Mouse (Mus musculus): ENCODE data around the gene Mcidas.
"Not testable (repeated sequence)": the region's sequence is repeated elsewhere in the genome, so short reads cannot be mapped to it uniquely, and the experiment has no call there.

Mcidas gene

DNA sequence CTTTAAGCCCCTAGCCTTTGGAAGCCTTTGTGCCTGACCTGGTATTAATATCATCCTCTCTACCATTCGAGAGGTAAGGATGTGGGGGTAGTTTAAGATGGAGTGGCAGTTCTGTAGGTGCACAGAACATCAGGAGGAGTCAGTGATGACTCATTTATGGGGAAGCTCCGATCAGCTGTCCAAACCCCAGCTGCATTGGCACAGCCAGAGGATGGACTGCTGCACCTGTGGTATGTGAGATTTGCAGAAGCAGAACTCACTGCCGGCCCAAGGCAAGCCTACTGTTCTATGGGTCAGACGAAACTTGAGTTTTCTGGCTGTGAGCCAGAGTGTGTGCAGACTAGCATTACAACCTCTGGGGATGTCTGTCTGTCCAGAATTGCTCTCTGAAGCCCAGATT is 2.8 kb downstream of the Mcidas start:
- no peak for TF ChIP-seq NANOG (IDR thresholded peaks at IDR 0.05; ENCODE audit: borderline replicate concordance, low read length)
- no peak for TF ChIP-seq POU5F1 (IDR thresholded peaks at IDR 0.05; ENCODE audit: borderline replicate concordance, low read length)
- TF ChIP-seq CTCF (conservative IDR thresholded peaks at IDR 0.05; ENCODE audit: low read length): no peak
- Histone ChIP-seq H3K9me3 (ENCODE audit: low read length) (no peaks in the 10 kb centered on the region), H3K4me3 (replicated peaks; ENCODE audit: low read length) (no peak overlapping the region), H3K36me3 (ENCODE audit: insufficient read depth, low read length) (no peaks in the 10 kb centered on the region), H3K4me1 (replicated peaks; ENCODE audit: low read depth, low read length) (peaks cover 21% of the 10 kb centered on the region), H3K27me3 (ENCODE audit: insufficient read depth, low read length) (peaks cover 90% of the 10 kb centered on the region)

DNA sequence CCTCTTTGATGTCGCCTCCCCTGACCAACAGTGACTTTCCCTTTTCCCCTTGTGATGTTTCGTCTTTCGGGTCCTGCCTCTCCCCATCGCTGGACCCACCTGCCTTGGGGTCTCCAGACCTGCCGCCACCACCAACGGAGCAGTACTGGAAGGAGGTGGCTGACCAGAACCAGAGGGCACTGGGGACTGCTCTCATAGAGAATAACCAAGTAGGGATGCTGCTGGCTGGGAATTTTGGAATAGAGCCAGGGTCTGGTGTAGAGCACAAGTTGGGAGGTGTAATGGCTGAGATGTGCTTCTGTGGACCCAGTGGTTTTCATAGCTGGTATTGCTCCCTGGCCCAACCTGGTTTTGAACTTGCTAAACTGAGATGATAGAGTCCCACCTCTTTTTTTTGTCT is 3.7 kb downstream of the Mcidas start:
- H3K4me1 ChIP-seq (replicated peaks; ENCODE audit: low read depth, low read length): peaks cover 21% of the 10 kb centered on the region
- no peaks in the 10 kb centered on the region for H3K36me3 ChIP-seq (ENCODE audit: insufficient read depth, low read length)
- no peak overlapping the region for H3K4me3 ChIP-seq (replicated peaks; ENCODE audit: low read length)
- H3K9me3 ChIP-seq (ENCODE audit: low read length): no peaks in the 10 kb centered on the region
- peaks cover 88% of the 10 kb centered on the region for H3K27me3 ChIP-seq (ENCODE audit: insufficient read depth, low read length)
- no peak for TF ChIP-seq NANOG (IDR thresholded peaks at IDR 0.05; ENCODE audit: borderline replicate concordance, low read length)
- no peak for TF ChIP-seq POU5F1 (IDR thresholded peaks at IDR 0.05; ENCODE audit: borderline replicate concordance, low read length)
- TF ChIP-seq CTCF (conservative IDR thresholded peaks at IDR 0.05; ENCODE audit: low read length): no peak

DNA sequence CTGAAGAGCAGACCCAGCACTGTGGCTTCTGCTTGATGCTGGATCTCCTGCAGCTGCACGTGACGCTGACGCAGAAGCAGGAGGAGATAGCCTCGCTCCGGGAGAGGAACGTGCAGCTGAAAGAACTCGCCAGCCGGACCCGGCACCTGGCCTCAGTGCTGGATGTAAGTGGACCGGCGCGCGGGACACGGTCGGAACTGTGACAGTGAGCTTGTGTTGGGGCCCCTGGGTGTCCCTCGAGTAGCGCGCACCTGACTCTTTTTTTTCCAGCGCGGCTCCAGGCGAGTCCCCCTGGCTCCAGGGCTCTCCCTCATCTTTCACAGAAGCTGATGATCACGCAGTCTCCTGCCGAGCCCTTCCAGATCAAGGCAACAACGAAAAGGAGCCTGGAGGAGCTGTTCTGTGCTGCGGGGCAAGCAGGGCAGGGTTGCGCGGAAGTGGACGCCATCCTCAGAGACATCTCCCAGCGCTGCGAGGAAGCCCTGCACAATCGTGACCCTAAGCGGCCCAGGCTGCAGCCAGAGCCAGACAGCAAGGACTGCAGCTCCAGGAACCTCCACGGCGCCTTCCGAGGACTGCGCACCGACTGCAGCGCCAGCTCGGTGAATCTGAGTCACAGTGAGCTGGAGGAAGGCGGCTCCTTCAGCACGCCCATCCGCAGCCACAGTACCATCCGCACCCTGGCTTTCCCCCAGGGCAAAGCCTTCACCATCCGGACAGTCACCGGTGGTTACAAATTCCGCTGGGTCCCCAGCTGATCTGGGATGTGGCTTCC is 5.0 kb downstream of the Mcidas start:
- peak overlapping the region; percentile 72 for H3K4me3 ChIP-seq (replicated peaks; ENCODE audit: low read length)
- peaks cover 17% of the 10 kb centered on the region for H3K4me1 ChIP-seq (replicated peaks; ENCODE audit: low read depth, low read length)
- no peaks in the 10 kb centered on the region for H3K9me3 ChIP-seq (ENCODE audit: low read length)
- H3K36me3 ChIP-seq (ENCODE audit: insufficient read depth, low read length): no peaks in the 10 kb centered on the region
- H3K27me3 ChIP-seq (ENCODE audit: insufficient read depth, low read length): peaks cover 75% of the 10 kb centered on the region
- TF ChIP-seq NANOG (IDR thresholded peaks at IDR 0.05; ENCODE audit: borderline replicate concordance, low read length): no peak

DNA sequence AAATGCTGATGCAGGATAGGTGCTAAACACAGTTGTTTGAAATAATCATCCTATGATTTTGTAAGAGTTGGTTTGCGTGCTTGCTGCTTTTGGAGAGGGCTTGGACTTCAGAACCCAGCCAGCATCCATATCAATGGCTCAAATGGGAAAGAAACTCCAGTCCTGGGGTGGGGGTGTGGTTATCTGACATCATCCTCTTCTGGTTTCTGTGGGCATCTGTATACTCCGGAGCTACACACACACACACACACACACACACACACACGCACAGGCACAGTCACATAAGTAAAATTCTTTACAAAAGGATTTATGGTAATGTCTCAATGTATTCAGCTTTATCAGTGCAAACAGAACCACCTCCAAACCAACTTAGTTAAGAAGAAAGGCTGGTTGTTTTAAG is 6.4 kb downstream of the Mcidas start:
- no peak for TF ChIP-seq POU5F1 (IDR thresholded peaks at IDR 0.05; ENCODE audit: borderline replicate concordance, low read length)
- no peak for TF ChIP-seq CTCF (conservative IDR thresholded peaks at IDR 0.05; ENCODE audit: low read length)
- TF ChIP-seq NANOG (IDR thresholded peaks at IDR 0.05; ENCODE audit: borderline replicate concordance, low read length): no peak
- Histone ChIP-seq H3K4me3 (replicated peaks; ENCODE audit: low read length) (no peak overlapping the region), H3K4me1 (replicated peaks; ENCODE audit: low read depth, low read length) (peaks cover 9% of the 10 kb centered on the region)

DNA sequence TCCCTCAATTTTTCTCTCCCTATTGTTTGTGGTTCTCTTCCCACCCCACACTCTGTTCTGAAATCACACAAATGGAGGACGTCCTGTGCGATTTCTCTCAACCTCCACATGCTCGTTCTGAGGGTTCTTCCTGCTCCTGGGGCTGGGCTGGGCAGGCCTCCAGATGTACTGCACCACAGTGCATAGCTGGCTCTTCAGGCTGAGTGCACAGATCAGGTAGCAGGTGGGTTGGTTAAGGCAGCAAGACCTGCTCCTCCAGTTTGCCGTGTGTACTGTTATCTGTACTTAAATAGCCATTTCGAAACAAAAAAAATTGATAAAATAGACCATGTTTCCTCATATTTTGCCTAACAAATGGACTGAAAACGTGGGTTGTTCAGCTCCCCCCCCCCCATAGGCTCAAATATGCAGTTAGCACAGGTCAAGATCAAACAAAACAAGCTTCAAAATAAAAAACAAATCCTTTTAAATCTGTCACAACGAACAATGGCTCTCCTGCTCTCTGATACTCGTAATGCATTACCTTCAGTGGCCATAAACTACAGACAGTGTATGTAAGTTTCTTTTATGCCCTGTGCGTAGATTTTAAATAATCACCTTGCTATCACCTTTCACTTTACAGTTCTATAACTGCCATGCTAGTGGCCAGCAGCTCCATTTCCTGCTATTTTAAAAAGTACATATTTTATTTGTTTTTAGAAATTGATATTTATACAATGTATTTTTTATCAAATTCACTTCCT is 7.1 kb downstream of the Mcidas start:
- TF ChIP-seq NANOG (IDR thresholded peaks at IDR 0.05; ENCODE audit: borderline replicate concordance, low read length) (no peak), CTCF (conservative IDR thresholded peaks at IDR 0.05; ENCODE audit: low read length) (no peak), POU5F1 (IDR thresholded peaks at IDR 0.05; ENCODE audit: borderline replicate concordance, low read length) (no peak)
- Histone ChIP-seq H3K4me1 (replicated peaks; ENCODE audit: low read depth, low read length) (peaks cover 9% of the 10 kb centered on the region), H3K9me3 (ENCODE audit: low read length) (no peaks in the 10 kb centered on the region), H3K27me3 (ENCODE audit: insufficient read depth, low read length) (peaks cover 56% of the 10 kb centered on the region), H3K36me3 (ENCODE audit: insufficient read depth, low read length) (no peaks in the 10 kb centered on the region), H3K4me3 (replicated peaks; ENCODE audit: low read length) (no peak overlapping the region)

More for the DNA sequence above, 6.4 kb downstream of the Mcidas start:
- H3K27me3 ChIP-seq (ENCODE audit: insufficient read depth, low read length): peaks cover 60% of the 10 kb centered on the region
- H3K36me3 ChIP-seq (ENCODE audit: insufficient read depth, low read length): no peaks in the 10 kb centered on the region
- H3K9me3 ChIP-seq (ENCODE audit: low read length): no peaks in the 10 kb centered on the region

DNA sequence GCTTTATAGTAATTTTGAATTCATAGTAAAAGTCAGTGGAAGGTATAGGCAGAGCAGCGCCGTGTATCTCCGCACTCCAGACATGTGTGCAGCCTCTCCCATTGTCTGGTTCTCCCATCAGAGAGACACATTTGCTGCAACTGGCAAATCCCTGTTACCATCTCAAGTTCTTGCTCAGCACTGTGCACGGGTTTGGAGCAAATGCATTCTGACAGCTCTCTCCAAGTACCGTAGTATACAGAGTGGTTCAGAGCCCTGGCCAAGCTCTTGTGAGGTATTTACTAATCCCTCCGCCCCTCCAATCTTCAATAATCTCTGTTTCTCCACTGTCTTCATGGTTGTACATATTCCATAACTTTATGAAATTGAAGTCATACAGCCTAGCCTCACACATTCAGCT is 19.0 kb downstream of the Mcidas start:
- Histone ChIP-seq H3K36me3 (ENCODE audit: insufficient read depth, low read length) (no peaks in the 10 kb centered on the region), H3K4me3 (replicated peaks; ENCODE audit: low read length) (no peak overlapping the region), H3K9me3 (ENCODE audit: low read length) (0 out of 2 replicates have a peak, but pooled peaks cover under 1% of the 10 kb centered on the region), H3K27me3 (ENCODE audit: insufficient read depth, low read length) (peaks cover 9% of the 10 kb centered on the region; the same call in 1 of the 2 replicates), H3K4me1 (replicated peaks; ENCODE audit: low read depth, low read length) (peaks cover 14% of the 10 kb centered on the region)
- TF ChIP-seq POU5F1 (IDR thresholded peaks at IDR 0.05; ENCODE audit: borderline replicate concordance, low read length) (no peak), CTCF (conservative IDR thresholded peaks at IDR 0.05; ENCODE audit: low read length) (no peak), NANOG (IDR thresholded peaks at IDR 0.05; ENCODE audit: borderline replicate concordance, low read length) (no peak)

DNA sequence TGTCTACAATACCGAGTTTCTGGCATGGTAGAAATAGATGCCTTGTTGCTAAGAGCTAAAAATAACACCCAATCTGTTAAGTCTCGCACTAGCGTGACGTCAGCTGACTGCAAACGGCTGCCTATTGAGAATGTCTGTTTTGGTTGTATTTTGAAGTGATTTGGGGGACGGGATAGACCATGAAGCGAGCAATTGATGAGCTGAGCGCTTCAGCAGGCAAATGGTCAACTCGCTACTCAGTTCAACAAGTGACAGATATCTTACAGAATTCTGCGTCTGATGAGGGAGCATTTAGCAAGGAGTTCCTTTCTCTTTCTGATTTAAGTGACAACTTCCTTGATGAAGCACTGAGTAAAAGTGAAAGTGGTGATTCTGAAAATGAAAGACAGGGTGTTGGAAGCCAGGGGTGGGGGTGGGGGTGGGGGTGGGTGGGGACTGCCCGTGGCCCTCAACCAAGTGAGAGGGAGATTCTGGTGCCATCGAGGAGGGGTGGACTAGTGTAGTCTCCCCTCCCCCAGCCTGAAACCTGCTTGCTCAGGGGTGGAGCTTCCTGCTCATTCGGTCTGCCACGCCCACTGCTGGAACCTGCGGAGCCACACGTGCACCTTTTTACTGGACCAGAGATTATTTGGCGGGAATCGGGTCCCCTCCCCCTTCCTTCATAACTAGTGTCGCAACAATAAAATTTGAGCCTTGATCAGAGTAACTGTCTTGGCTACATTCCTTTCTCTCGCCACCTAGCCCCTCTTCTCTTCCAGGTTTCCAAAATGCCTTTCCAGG is 19.7 kb downstream of the Mcidas start:
- not testable (repeated sequence) for H3K9me3 ChIP-seq (ENCODE audit: low read length); H3K27me3 ChIP-seq (ENCODE audit: insufficient read depth, low read length); H3K4me3 ChIP-seq (replicated peaks; ENCODE audit: low read length); H3K36me3 ChIP-seq (ENCODE audit: insufficient read depth, low read length)
- peaks cover 14% of the 10 kb centered on the region for H3K4me1 ChIP-seq (replicated peaks; ENCODE audit: low read depth, low read length)

DNA sequence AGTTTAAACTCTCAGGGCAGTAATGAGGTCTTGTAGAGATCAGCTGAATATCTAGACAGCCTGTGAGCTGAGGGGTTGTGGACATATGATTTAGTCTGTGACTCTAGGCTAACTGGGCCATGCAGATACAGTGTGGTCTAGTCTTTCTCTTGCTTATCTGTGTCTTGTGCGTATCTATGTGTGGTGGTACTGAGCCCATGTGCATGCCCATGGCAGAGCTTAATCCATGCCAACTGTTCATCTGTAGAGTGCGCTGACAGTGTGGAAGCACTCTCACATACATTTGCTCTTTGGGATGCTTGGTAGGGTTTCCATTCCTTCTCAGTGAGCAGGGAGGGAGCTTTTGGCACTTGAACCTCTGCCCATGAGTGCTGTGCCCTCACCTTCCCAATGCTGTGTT is 27.9 kb downstream of the Mcidas start:
- peaks cover 14% of the 10 kb centered on the region for H3K9me3 ChIP-seq (ENCODE audit: low read length)
- TF ChIP-seq CTCF (conservative IDR thresholded peaks at IDR 0.05; ENCODE audit: low read length): no peak
- TF ChIP-seq NANOG (IDR thresholded peaks at IDR 0.05; ENCODE audit: borderline replicate concordance, low read length): no peak
- no peak for TF ChIP-seq POU5F1 (IDR thresholded peaks at IDR 0.05; ENCODE audit: borderline replicate concordance, low read length)
- peaks cover 11% of the 10 kb centered on the region for H3K27me3 ChIP-seq (ENCODE audit: insufficient read depth, low read length)
- no peak overlapping the region for H3K4me3 ChIP-seq (replicated peaks; ENCODE audit: low read length)
- H3K36me3 ChIP-seq (ENCODE audit: insufficient read depth, low read length): no peaks in the 10 kb centered on the region
- no peaks in the 10 kb centered on the region; the same call in 1 of the 2 replicates for H3K4me1 ChIP-seq (replicated peaks; ENCODE audit: low read depth, low read length)
